Mouse (Mus musculus): Measurements from ENCODE around the gene Dnmbp.

DNA sequence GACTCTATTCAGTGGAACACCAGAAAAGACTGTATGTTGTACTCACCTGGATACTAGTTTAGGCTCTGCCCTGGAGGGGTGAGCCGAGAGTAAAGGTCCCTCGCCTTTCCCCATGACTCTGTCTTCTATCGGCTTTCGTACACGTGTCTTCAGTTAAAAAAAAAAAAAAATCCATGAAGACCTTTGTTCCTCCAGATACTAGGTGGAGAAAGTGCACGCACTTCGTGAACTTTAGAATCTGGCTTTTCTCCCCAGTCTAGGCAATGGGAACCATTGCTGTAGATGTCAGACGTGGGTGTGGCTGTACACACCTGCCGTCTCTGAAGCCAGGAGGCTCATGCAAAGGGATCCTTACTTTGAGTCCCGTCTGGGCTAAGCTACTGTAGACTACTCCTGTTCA, 126.7 kb downstream of the Dnmbp start:
- TF ChIP-seq CTCF (IDR thresholded peaks at IDR 0.05; ENCODE audit: low read depth): no peak
- no peak for TF ChIP-seq EP300 (IDR thresholded peaks at IDR 0.05; ENCODE audit: low read depth)

Measured in liver, embryonic 14.5 days (tissue).